Mouse (Mus musculus): ENCODE measurements around the gene Rpl27.

DNA sequence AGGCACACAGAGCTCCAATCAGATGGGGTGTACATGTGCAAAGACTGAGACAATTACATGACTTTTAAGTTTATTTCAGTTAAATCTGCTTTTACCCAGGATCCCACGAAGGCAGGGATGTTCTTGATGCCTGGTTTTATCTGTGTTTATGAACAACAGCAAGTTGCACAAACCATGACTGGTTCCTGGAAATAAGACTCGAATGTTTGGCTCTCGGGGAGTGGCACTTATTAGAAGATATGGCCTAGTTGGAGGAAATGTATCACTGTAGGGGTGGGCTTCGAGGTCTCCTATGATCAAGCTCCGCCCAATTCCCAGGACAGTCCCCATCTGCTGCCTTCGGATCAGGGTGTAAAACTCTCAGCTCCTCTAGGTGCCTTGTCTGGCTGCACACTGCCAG, 44.0 kb downstream of the Rpl27 start:
- TF ChIP-seq CTCF (IDR thresholded peaks at IDR 0.05) (no peak), EP300 (IDR thresholded peaks at IDR 0.05) (no peak)

Measured in lung, postnatal 0 days (tissue).